Mouse (Mus musculus): ENCODE measurements around the gene Bhlhe40. TPM values are rescaled to one million over a fixed set of nuclear protein-coding genes. Genes with fewer than 3 reads are reported as not detected.

The Bhlhe40 gene
- polyA plus RNA-seq, 1 experiment from 2014 or later = 78.9 TPM

- ATAC-seq = no peak
- no peaks in the 10 kb centered on the region for H3K9me3 ChIP-seq (ENCODE audit: control insufficient read depth)
- H3K4me3 ChIP-seq (ENCODE audit: low read depth, low read length) = no peak overlapping the region
- no peak overlapping the region for H3K4me2 ChIP-seq (replicated peaks; ENCODE audit: low read depth)
- no peak overlapping the region for H3K9ac ChIP-seq (ENCODE audit: low read depth, low read length)
- H3K36me3 ChIP-seq (ENCODE audit: control insufficient read depth, insufficient read depth) = no peaks in the 10 kb centered on the region
- H3K4me1 ChIP-seq (replicated peaks; ENCODE audit: control insufficient read depth, insufficient read depth, low read length) = no peaks in the 10 kb centered on the region
- H3K27ac ChIP-seq (ENCODE audit: low read depth, low read length) = no peak overlapping the region
- H3K27me3 ChIP-seq (replicated peaks; ENCODE audit: control insufficient read depth, insufficient read depth, low read length) = no peaks in the 10 kb centered on the region
- no peak for TF ChIP-seq CTCF (IDR thresholded peaks at IDR 0.05; ENCODE audit: low read depth)
- 84% methylated on average over 8 of the region's 8 CpGs for WGBS
Observed at GRCm38 (mm10) chr6:108694965-108695724, 34.7 kb downstream of the Bhlhe40 start.

GRCm38 (mm10) chr6:108695844-108696821, 35.7 kb downstream of the Bhlhe40 start:
- TF ChIP-seq CTCF (IDR thresholded peaks at IDR 0.05; ENCODE audit: low read depth) = no peak
- no peaks in the 10 kb centered on the region for H3K36me3 ChIP-seq (ENCODE audit: control insufficient read depth, insufficient read depth)
- WGBS = 83% methylated on average over 11 of the region's 11 CpGs
- no peaks in the 10 kb centered on the region for H3K9me3 ChIP-seq (ENCODE audit: control insufficient read depth)
- ATAC-seq = no peak
- H3K4me1 ChIP-seq (replicated peaks; ENCODE audit: control insufficient read depth, insufficient read depth, low read length) = no peaks in the 10 kb centered on the region
- no peaks in the 10 kb centered on the region for H3K27me3 ChIP-seq (replicated peaks; ENCODE audit: control insufficient read depth, insufficient read depth, low read length)
- no peak overlapping the region for H3K27ac ChIP-seq (ENCODE audit: low read depth, low read length)
- H3K4me3 ChIP-seq (ENCODE audit: low read depth, low read length) = no peak overlapping the region
- no peak overlapping the region for H3K4me2 ChIP-seq (replicated peaks; ENCODE audit: low read depth)
- H3K9ac ChIP-seq (ENCODE audit: low read depth, low read length) = no peak overlapping the region

- H3K4me1 ChIP-seq (replicated peaks; ENCODE audit: control insufficient read depth, insufficient read depth, low read length) = no peaks in the 10 kb centered on the region
- no peak overlapping the region for H3K4me2 ChIP-seq (replicated peaks; ENCODE audit: low read depth)
- H3K9me3 ChIP-seq (ENCODE audit: control insufficient read depth) = no peaks in the 10 kb centered on the region
- no peak for ATAC-seq
- H3K27me3 ChIP-seq (replicated peaks; ENCODE audit: control insufficient read depth, insufficient read depth, low read length) = no peaks in the 10 kb centered on the region
- TF ChIP-seq CTCF (IDR thresholded peaks at IDR 0.05; ENCODE audit: low read depth) = no peak
- H3K27ac ChIP-seq (ENCODE audit: low read depth, low read length) = no peak overlapping the region
- no peak overlapping the region for H3K9ac ChIP-seq (ENCODE audit: low read depth, low read length)
- 98% methylated on average over 3 of the region's 3 CpGs for WGBS
- H3K4me3 ChIP-seq (ENCODE audit: low read depth, low read length) = no peak overlapping the region
- no peaks in the 10 kb centered on the region for H3K36me3 ChIP-seq (ENCODE audit: control insufficient read depth, insufficient read depth)
Observed at GRCm38 (mm10) chr6:108696822-108697202, 36.4 kb downstream of the Bhlhe40 start.

- Histone ChIP-seq H3K4me2 (replicated peaks; ENCODE audit: low read depth) (no peak overlapping the region), H3K4me1 (replicated peaks; ENCODE audit: control insufficient read depth, insufficient read depth, low read length) (no peaks in the 10 kb centered on the region), H3K9ac (ENCODE audit: low read depth, low read length) (no peak overlapping the region), H3K36me3 (ENCODE audit: control insufficient read depth, insufficient read depth) (no peaks in the 10 kb centered on the region), H3K27me3 (replicated peaks; ENCODE audit: control insufficient read depth, insufficient read depth, low read length) (no peaks in the 10 kb centered on the region), H3K27ac (ENCODE audit: low read depth, low read length) (no peak overlapping the region), H3K9me3 (ENCODE audit: control insufficient read depth) (no peaks in the 10 kb centered on the region), H3K4me3 (ENCODE audit: low read depth, low read length) (no peak overlapping the region)
- no peak for TF ChIP-seq CTCF (IDR thresholded peaks at IDR 0.05; ENCODE audit: low read depth)
- ATAC-seq = no peak
- 95% methylated on average over 10 of the region's 10 CpGs for WGBS
Observed at GRCm38 (mm10) chr6:108697345-108697744, 36.9 kb downstream of the Bhlhe40 start.

GRCm38 (mm10) chr6:108698343-108698870, 38.0 kb downstream of the Bhlhe40 start:
- no peak for ATAC-seq
- Histone ChIP-seq H3K4me2 (replicated peaks; ENCODE audit: low read depth) (no peak overlapping the region), H3K36me3 (ENCODE audit: control insufficient read depth, insufficient read depth) (no peaks in the 10 kb centered on the region), H3K4me3 (ENCODE audit: low read depth, low read length) (no peak overlapping the region), H3K4me1 (replicated peaks; ENCODE audit: control insufficient read depth, insufficient read depth, low read length) (no peaks in the 10 kb centered on the region), H3K9me3 (ENCODE audit: control insufficient read depth) (no peaks in the 10 kb centered on the region), H3K27ac (ENCODE audit: low read depth, low read length) (no peak overlapping the region), H3K9ac (ENCODE audit: low read depth, low read length) (no peak overlapping the region), H3K27me3 (replicated peaks; ENCODE audit: control insufficient read depth, insufficient read depth, low read length) (no peaks in the 10 kb centered on the region)
- WGBS = 81% methylated on average over 4 of the region's 4 CpGs
- no peak for TF ChIP-seq CTCF (IDR thresholded peaks at IDR 0.05; ENCODE audit: low read depth)

- Histone ChIP-seq H3K27me3 (replicated peaks; ENCODE audit: control insufficient read depth, insufficient read depth, low read length) (no peaks in the 10 kb centered on the region), H3K27ac (ENCODE audit: low read depth, low read length) (no peak overlapping the region), H3K9me3 (ENCODE audit: control insufficient read depth) (no peaks in the 10 kb centered on the region), H3K9ac (ENCODE audit: low read depth, low read length) (no peak overlapping the region), H3K36me3 (ENCODE audit: control insufficient read depth, insufficient read depth) (no peaks in the 10 kb centered on the region), H3K4me2 (replicated peaks; ENCODE audit: low read depth) (no peak overlapping the region), H3K4me1 (replicated peaks; ENCODE audit: control insufficient read depth, insufficient read depth, low read length) (no peaks in the 10 kb centered on the region), H3K4me3 (ENCODE audit: low read depth, low read length) (no peak overlapping the region)
- TF ChIP-seq CTCF (IDR thresholded peaks at IDR 0.05; ENCODE audit: low read depth) = no peak
- 63% methylated on average over 3 of the region's 3 CpGs for WGBS
- no peak for ATAC-seq
Observed at GRCm38 (mm10) chr6:108699679-108700078, 39.2 kb downstream of the Bhlhe40 start.
